In the genomic region with DNA sequence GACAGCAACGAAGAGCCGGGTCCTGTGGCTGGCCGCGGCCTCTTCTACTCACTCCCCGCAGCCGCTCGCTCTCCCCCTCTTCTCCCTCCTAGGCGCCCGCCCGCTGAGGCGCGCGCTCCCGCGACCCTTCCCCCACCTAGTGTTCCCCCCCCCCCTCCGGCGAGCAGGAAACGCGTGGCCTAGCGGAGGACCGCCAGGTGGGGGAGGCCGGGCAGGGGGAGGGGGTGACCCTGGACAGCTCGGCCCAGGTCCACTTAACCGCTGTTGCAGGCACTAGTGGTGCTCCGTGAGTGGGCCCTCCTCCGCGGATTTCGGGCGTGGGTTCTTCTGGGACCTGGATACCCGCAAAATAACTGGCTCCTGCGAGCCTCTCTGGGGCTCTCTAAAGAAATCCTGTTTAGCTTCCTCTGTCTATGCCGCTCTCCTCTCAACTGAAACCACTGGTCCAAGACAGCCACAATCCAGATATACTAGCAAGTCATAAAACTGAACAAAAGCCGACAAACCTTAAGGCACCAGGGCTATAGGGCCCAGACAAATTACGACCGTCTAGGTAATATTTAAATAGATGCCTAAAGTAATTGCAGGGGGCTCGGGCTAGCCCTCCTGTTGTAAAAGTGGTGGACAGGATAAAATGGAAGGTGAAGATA, we compare ENCODE assay signal across 12 mouse cellular contexts. TPM values are rescaled to one million over a fixed set of nuclear protein-coding genes. Genes with fewer than 3 reads are reported as not detected.
A peak's percentile ranks its signal among the peaks of the same experiment; 100 is the strongest.
DNase-seq lines count a peak whose midpoint lies in the region; ATAC-seq lines count a peak whose summit lies in the region.
"Had no signal": no experiment of that assay in that cellular context is flagged by ENCODE, and none has a peak within 500 bp of the region (broad histone marks: within the 10 kb centered on the region; RNA-seq: fewer than 3 reads in every experiment).

Hoxa9 (minus strand) TSS at position 574 of the 650 bp plus-strand sequence.

- no peaks in the 10 kb centered on the region for H3K36me3 ChIP-seq in forebrain, embryonic 11.5 days (ENCODE audit: control insufficient read depth, insufficient read depth, low read length)
- no peaks in the 10 kb centered on the region for H3K36me3 ChIP-seq in forebrain, embryonic 15.5 days
- H3K36me3 ChIP-seq in neural tube, embryonic 11.5 days (ENCODE audit: control insufficient read depth, insufficient read depth, low read length): no peaks in the 10 kb centered on the region
- peaks cover 9% of the 10 kb centered on the region; the same call in 1 of the 2 replicates for H3K36me3 ChIP-seq in kidney, embryonic 14.5 days (ENCODE audit: control insufficient read depth, insufficient read depth, low read length)
- H3K36me3 ChIP-seq in neural tube, embryonic 12.5 days: no peaks in the 10 kb centered on the region
- H3K36me3 ChIP-seq: forebrain, embryonic 10.5 days had no signal

- WGBS in forebrain, embryonic 11.5 days: 2% methylated on average over 18 of the region's 36 CpGs
- WGBS in forebrain, embryonic 15.5 days: 1% methylated on average over 34 of the region's 36 CpGs
- WGBS in neural tube, embryonic 11.5 days: 1% methylated on average over 21 of the region's 36 CpGs
- WGBS in kidney, embryonic 14.5 days: under 1% methylated on average over 24 of the region's 36 CpGs
- WGBS in neural tube, embryonic 12.5 days: under 1% methylated on average over 33 of the region's 36 CpGs

- no peak within 1 kb of the TSS for H3K9ac ChIP-seq in forebrain, embryonic 11.5 days (ENCODE audit: low read length)
- no peak within 1 kb of the TSS for H3K9ac ChIP-seq in forebrain, embryonic 15.5 days (replicated peaks)
- H3K9ac ChIP-seq in neural tube, embryonic 11.5 days (ENCODE audit: low read length): peak within 1 kb of the TSS; percentile 94
- peak within 1 kb of the TSS; percentile 96 for H3K9ac ChIP-seq in kidney, embryonic 14.5 days (ENCODE audit: low read depth, low read length)
- H3K9ac ChIP-seq in neural tube, embryonic 12.5 days: peak within 1 kb of the TSS; percentile 98

- H3K27me3 ChIP-seq in forebrain, embryonic 11.5 days (ENCODE audit: control insufficient read depth, insufficient read depth, low read length): peaks cover 96% of the 10 kb centered on the region
- H3K27me3 ChIP-seq in forebrain, embryonic 15.5 days: peaks cover 96% of the 10 kb centered on the region
- H3K27me3 ChIP-seq in neural tube, embryonic 11.5 days (ENCODE audit: control insufficient read depth, insufficient read depth, low read length): peaks cover 43% of the 10 kb centered on the region
- 0 out of 2 replicates have a peak, but pooled peaks cover 15% of the 10 kb centered on the region for H3K27me3 ChIP-seq in kidney, embryonic 14.5 days (ENCODE audit: control insufficient read depth, insufficient read depth, low read length)
- peaks cover 41% of the 10 kb centered on the region for H3K27me3 ChIP-seq in neural tube, embryonic 12.5 days (replicated peaks)

- no peak for ATAC-seq in forebrain, embryonic 11.5 days (replicated peaks; ENCODE audit: low FRiP score)
- ATAC-seq in forebrain, embryonic 15.5 days (replicated peaks): no peak
- peak; percentile 33 for ATAC-seq in neural tube, embryonic 11.5 days (ENCODE audit: insufficient read depth, low FRiP score, low TSS enrichment)
- ATAC-seq in kidney, embryonic 14.5 days (ENCODE audit: low FRiP score, low TSS enrichment): peak; percentile 41
- ATAC-seq in neural tube, embryonic 12.5 days (ENCODE audit: low FRiP score, low read depth): peak; percentile 18; the same call in 1 of the 2 replicates
- ATAC-seq in monocyte, adult 5-6 weeks (replicated peaks; ENCODE audit: insufficient number of reproducible peaks, low FRiP score, low TSS enrichment, poor library complexity, severe bottlenecking): no peak
- ATAC-seq: hindbrain, embryonic 16.5 days had no signal

- no peak within 1 kb of the TSS for H3K4me2 ChIP-seq in forebrain, embryonic 11.5 days (ENCODE audit: low read depth, low read length, severe bottlenecking)
- H3K4me2 ChIP-seq in forebrain, embryonic 15.5 days (replicated peaks): no peak within 1 kb of the TSS
- H3K4me2 ChIP-seq in neural tube, embryonic 11.5 days (ENCODE audit: low read depth): peak within 1 kb of the TSS; percentile 86
- peak within 1 kb of the TSS; percentile 97 for H3K4me2 ChIP-seq in kidney, embryonic 14.5 days (replicated peaks; ENCODE audit: low read depth, low read length)
- peak within 1 kb of the TSS; percentile 83 for H3K4me2 ChIP-seq in neural tube, embryonic 12.5 days (replicated peaks)

- no peaks in the 10 kb centered on the region for H3K9me3 ChIP-seq in forebrain, embryonic 11.5 days (ENCODE audit: control insufficient read depth, low read length)
- no peaks in the 10 kb centered on the region for H3K9me3 ChIP-seq in forebrain, embryonic 15.5 days
- H3K9me3 ChIP-seq in neural tube, embryonic 11.5 days (ENCODE audit: control insufficient read depth, low read length): no peaks in the 10 kb centered on the region
- H3K9me3 ChIP-seq in kidney, embryonic 14.5 days (ENCODE audit: control insufficient read depth, low read length): no peaks in the 10 kb centered on the region
- no peaks in the 10 kb centered on the region for H3K9me3 ChIP-seq in neural tube, embryonic 12.5 days
- H3K9me3 ChIP-seq: forebrain, embryonic 10.5 days had no signal

- peak; percentile 67 for DNase-seq in forebrain, embryonic 11.5 days (ENCODE audit: low spot score)
- no peak for DNase-seq in neural tube, embryonic 11.5 days (ENCODE audit: low spot score)
- no peak for DNase-seq in neural tube, embryonic 10.5 days (ENCODE audit: extremely low spot score, low spot score)
- DNase-seq in right cerebral cortex, postnatal 10 days (ENCODE audit: low spot score in 2 of 2): no peak
- DNase-seq: cerebellum, adult 11-12 months had no signal

- no peak within 1 kb of the TSS for H3K4me3 ChIP-seq in forebrain, embryonic 11.5 days (ENCODE audit: low read depth, low read length)
- H3K4me3 ChIP-seq in forebrain, embryonic 15.5 days: no peak within 1 kb of the TSS
- H3K4me3 ChIP-seq in neural tube, embryonic 11.5 days (ENCODE audit: low read depth, low read length): peak within 1 kb of the TSS; percentile 65
- peak within 1 kb of the TSS; percentile 64 for H3K4me3 ChIP-seq in kidney, embryonic 14.5 days (ENCODE audit: low read length)
- peak within 1 kb of the TSS; percentile 78 for H3K4me3 ChIP-seq in neural tube, embryonic 12.5 days
- H3K4me3 ChIP-seq: forebrain, embryonic 10.5 days had no signal

- no peak within 1 kb of the TSS for H3K27ac ChIP-seq in forebrain, embryonic 11.5 days (ENCODE audit: low read depth, low read length)
- no peak within 1 kb of the TSS for H3K27ac ChIP-seq in forebrain, embryonic 15.5 days (replicated peaks)
- peak within 1 kb of the TSS; percentile 94 for H3K27ac ChIP-seq in neural tube, embryonic 11.5 days (ENCODE audit: low read depth, low read length)
- peak within 1 kb of the TSS; percentile 98 for H3K27ac ChIP-seq in kidney, embryonic 14.5 days (ENCODE audit: low read depth, low read length)
- peak within 1 kb of the TSS; percentile 94 for H3K27ac ChIP-seq in neural tube, embryonic 12.5 days
- H3K27ac ChIP-seq: forebrain, embryonic 10.5 days had no signal

- 0 out of 2 replicates have a peak, but pooled peaks cover 3% of the 10 kb centered on the region for H3K4me1 ChIP-seq in forebrain, embryonic 11.5 days (replicated peaks; ENCODE audit: control insufficient read depth, insufficient read depth, low read length)
- H3K4me1 ChIP-seq in forebrain, embryonic 15.5 days: no peaks in the 10 kb centered on the region
- H3K4me1 ChIP-seq in neural tube, embryonic 11.5 days (ENCODE audit: control insufficient read depth, insufficient read depth, low read length): peaks cover 2% of the 10 kb centered on the region; the same call in 1 of the 2 replicates
- peaks cover 10% of the 10 kb centered on the region; the same call in 1 of the 2 replicates for H3K4me1 ChIP-seq in kidney, embryonic 14.5 days (ENCODE audit: control insufficient read depth, insufficient read depth, low read length)
- peaks cover 9% of the 10 kb centered on the region; the same call in 1 of the 2 replicates for H3K4me1 ChIP-seq in neural tube, embryonic 12.5 days

RNA-seq across cellular contexts. Expression of gene Hoxa9, which starts in this region (rescaled TPM):
- polyA plus RNA-seq in forebrain, embryonic 11.5 days (2014; fragmentation: Nextera tagmentation; extraction: Ambion mirVana): not detected in 2 replicates
- polyA plus RNA-seq in forebrain, embryonic 15.5 days (2015; fragmentation: Nextera tagmentation; extraction: Ambion mirVana): not detected in 2 replicates
- polyA plus RNA-seq in neural tube, embryonic 11.5 days (2014; fragmentation: Nextera tagmentation; extraction: Ambion mirVana): 98.8 and 105 TPM in 2 replicates
- 58.1 and 67.8 TPM in 2 replicates for polyA plus RNA-seq in kidney, embryonic 14.5 days (2014; fragmentation: Nextera tagmentation; extraction: Ambion mirVana)
- polyA plus RNA-seq in neural tube, embryonic 12.5 days (2016; fragmentation: Nextera tagmentation; extraction: Ambion mirVana): 124 and 131 TPM in 2 replicates
- total RNA-seq in monocyte, adult 5-6 weeks (2017): 0.29 TPM in 1 of 3 replicates, not detected in the others
- total RNA-seq: liver, adult 2 months had no signal
- polyA plus RNA-seq: forebrain, embryonic 10.5 days had no signal

Comparison
In these comparisons a context has a peak if more than half of its experiments do, and no peak if none do; other contexts are left out.
1. RNA of gene Hoxa9 (polyA plus RNA-seq): 124 to 131 TPM in neural tube, embryonic 12.5 days, 98.8 to 105 TPM in neural tube, embryonic 11.5 days and 58.1 to 67.8 TPM in kidney, embryonic 14.5 days; not detected in forebrain, embryonic 15.5 days and not detected in forebrain, embryonic 11.5 days; every median in the first group is over 10 times any median in the second.
2. Peak in DNase-seq in forebrain, embryonic 11.5 days; RNA of the gene not detected or under 1 TPM.
3. ATAC-seq: peak in neural tube, embryonic 11.5 days (single experiment), kidney, embryonic 14.5 days (single experiment) and neural tube, embryonic 12.5 days (single experiment); none in forebrain, embryonic 11.5 days (single experiment), forebrain, embryonic 15.5 days (single experiment) and monocyte, adult 5-6 weeks (single experiment).
4. H3K27ac ChIP-seq: peak in neural tube, embryonic 11.5 days (single experiment), kidney, embryonic 14.5 days (single experiment) and neural tube, embryonic 12.5 days (single experiment); none in forebrain, embryonic 11.5 days (single experiment) and forebrain, embryonic 15.5 days (single experiment).
5. H3K4me2 ChIP-seq: peak in neural tube, embryonic 11.5 days (single experiment), kidney, embryonic 14.5 days (single experiment) and neural tube, embryonic 12.5 days (single experiment); none in forebrain, embryonic 11.5 days (single experiment) and forebrain, embryonic 15.5 days (single experiment).
6. H3K4me3 ChIP-seq: peak in neural tube, embryonic 11.5 days (single experiment), kidney, embryonic 14.5 days (single experiment) and neural tube, embryonic 12.5 days (single experiment); none in forebrain, embryonic 11.5 days (single experiment) and forebrain, embryonic 15.5 days (single experiment).
7. H3K9ac ChIP-seq: peak in neural tube, embryonic 11.5 days (single experiment), kidney, embryonic 14.5 days (single experiment) and neural tube, embryonic 12.5 days (single experiment); none in forebrain, embryonic 11.5 days (single experiment) and forebrain, embryonic 15.5 days (single experiment).